Mouse (Mus musculus) gonadal fat pad, adult 2 months (tissue): Measurements from ENCODE around the gene Aldh3b2. TPM values are rescaled to one million over a fixed set of nuclear protein-coding genes. Genes with fewer than 3 reads are reported as not detected.

ENCODE experiments used
- DNase-seq: peaks from one replicate; pipeline ENCODE4 v3.0.0-alpha.2; 2012; ENCODE audit warnings: low read depth
- polyA plus RNA-seq: library from polyadenylated mRNA; depleted of rRNA; stranded (reverse); fragments of >200 nt; gene quantifications from 2 replicates; pipeline ENCODE4 v1.2.3, GENCODE M21; 2012; rRNA removed

Gene Aldh3b2
- polyA plus RNA-seq, 1 experiment = 30.9 TPM

- peak; percentile 87 for DNase-seq
Observed at GRCm38 (mm10) chr19:4012432-4013022, 40.4 kb downstream of the Aldh3b2 start, which contains the start of gene Ndufv1. Gene Ndufv1 (minus strand): TSS chr19:4012806.

GRCm38 (mm10) chr19:4013066-4013465 lies 40.9 kb downstream of the Aldh3b2 start:
- DNase-seq = no peak

- DNase-seq = no peak
Observed at GRCm38 (mm10) chr19:4014802-4015201, 42.7 kb downstream of the Aldh3b2 start.

DNA sequence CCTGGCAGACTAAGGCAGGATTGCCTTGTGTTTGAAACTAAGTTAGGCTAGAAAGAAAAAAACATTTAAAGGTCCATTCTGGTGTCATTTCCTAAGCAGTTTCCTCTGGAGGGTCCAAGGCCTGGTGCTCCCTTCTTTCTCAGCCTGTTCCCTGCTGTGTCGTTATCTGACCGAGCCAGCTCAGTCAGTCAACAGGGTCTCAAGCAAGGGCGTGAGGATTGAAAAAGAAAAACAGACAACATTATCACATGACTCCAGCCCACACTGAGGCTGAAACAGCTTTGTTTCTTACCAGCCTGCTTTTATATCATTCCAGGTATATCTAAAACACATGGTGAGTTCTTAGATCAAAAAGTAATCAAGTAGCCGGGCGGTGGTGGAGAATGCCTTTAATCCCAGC lies 43.5 kb downstream of the Aldh3b2 start:
- DNase-seq = no peak

DNA sequence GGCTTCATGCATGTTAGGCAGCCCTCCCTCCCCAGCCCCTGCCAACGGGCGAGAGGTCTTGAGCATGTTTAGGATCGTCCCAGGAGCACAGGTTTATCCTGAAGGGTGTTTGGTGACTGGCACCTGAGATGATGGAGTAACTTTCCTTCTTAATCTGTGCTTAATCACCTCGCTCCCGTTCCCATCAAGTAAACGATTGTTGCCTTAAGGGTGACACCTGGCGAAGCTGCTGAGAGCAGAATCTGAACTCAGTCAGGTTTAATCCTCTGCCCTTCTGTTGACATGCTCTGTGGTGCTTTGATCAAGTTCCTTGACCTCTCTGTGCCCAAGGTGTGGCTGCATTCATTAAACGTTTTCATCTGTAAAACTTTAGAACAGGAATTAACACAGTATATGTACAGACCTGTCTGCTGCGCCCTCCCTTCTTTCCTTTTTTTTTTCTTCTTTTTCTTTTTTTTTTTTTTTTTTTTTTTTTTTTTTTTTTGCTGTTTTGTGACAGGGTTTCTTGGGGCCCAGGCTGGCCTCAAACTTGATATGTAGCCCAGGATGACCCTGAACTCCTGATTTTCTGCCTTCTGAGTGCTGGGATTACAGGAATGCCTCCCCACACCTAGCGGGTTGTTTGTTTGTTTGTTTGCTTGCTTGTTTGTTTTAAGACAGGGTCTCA lies 45.9 kb downstream of the Aldh3b2 start:
- peak; percentile 72 for DNase-seq

DNA sequence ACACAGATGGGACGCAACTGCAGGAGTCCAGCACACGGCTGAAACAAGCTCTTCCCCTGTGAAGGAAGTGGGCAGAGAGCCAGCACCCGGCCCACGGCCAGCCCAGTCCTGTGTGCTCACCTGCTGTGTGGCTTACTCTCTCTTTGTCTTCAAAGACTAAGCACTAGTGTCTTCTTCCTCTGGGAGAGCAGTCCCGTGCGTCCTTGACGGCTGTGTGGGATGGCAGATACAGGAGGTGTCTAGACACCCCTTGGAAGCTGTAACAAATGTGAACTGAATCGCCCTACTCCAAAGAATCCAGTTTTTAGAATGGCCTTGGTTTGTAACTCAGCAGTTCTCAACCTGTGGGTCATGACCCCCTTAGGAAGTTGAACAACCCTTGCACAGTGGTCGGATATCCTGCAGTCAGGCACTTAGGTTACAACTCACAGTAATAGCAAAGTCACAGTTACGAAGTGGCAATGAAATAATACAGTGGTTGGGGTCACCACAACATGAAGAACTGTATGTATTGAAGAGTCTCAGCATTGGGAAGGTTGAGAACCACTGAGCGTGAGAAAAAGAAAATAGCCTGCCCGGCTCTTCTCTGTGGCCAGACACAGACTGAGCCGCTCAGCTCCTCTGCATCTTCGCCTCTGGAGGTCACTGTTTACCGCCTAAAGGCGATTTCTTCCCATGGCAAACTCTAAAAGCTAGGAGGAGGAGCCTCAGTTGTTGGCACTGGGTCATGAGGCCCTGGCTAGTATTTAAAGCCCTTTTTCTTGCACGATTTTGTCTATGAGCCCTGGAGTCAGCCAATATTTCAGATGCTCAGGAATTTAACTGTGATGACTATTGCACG lies 46.8 kb downstream of the Aldh3b2 start:
- peak; percentile 44 for DNase-seq

GRCm38 (mm10) chr19:4023185-4023584 lies 51.1 kb downstream of the Aldh3b2 start:
- no peak for DNase-seq

DNA sequence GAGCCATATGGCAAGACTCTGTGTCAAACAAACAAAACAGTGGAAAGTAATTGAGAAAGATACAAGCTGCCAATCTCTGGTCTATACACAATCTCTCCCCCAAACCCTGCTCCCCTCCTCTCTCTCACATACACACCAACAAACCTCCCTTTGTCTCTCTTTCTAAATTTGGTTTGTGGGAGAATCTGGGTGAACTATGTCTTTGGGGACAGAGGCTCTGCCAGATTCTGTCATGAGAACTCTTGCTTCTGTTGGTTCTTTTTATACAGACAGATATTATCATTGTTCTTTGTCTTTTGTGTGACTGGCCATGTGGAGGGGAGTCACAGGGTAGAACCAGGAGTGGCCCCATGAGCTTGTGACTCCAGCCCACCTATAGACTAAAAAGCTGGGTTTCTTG lies 55.4 kb downstream of the Aldh3b2 start:
- no peak for DNase-seq

Other genes starting within 250 kb of the Aldh3b2 start
- gene Kmt5b, start 204.9 kb upstream of the Aldh3b2 start, polyA plus RNA-seq = 14.9 and 21.8 TPM in 2 replicates
- gene Chka, start 120.6 kb upstream of the Aldh3b2 start, polyA plus RNA-seq = 53.3 and 55.9 TPM in 2 replicates
- 61.0 and 75.4 TPM in 2 replicates for gene Tcirg1, start 65.2 kb upstream of the Aldh3b2 start, polyA plus RNA-seq
- 225 and 260 TPM in 2 replicates for gene Ndufs8, start 59.6 kb upstream of the Aldh3b2 start, polyA plus RNA-seq
- gene Aldh3b1, start 42.5 kb upstream of the Aldh3b2 start, polyA plus RNA-seq = 9.2 and 12.7 TPM in 2 replicates
- 93.7 TPM in 2 replicates for gene Unc93b1, start 37.1 kb upstream of the Aldh3b2 start, polyA plus RNA-seq
- 0.51 and 0.86 TPM in 2 replicates for gene Aldh3b3, start 13.7 kb upstream of the Aldh3b2 start, polyA plus RNA-seq
- gene Acy3, start 14.2 kb downstream of the Aldh3b2 start, polyA plus RNA-seq = 45.4 and 50.9 TPM in 2 replicates
- gene Tbx10, start 20.4 kb downstream of the Aldh3b2 start, polyA plus RNA-seq = not detected in 2 replicates
- gene Nudt8, start 28.3 kb downstream of the Aldh3b2 start, polyA plus RNA-seq = 10.2 and 19.7 TPM in 2 replicates
- gene Gm49405, start 28.3 kb downstream of the Aldh3b2 start, polyA plus RNA-seq = 1.3 and 1.4 TPM in 2 replicates
- 5.5 and 6.1 TPM in 2 replicates for gene Doc2g, start 31.0 kb downstream of the Aldh3b2 start, polyA plus RNA-seq
- 152 and 165 TPM in 2 replicates for gene Ndufv1, start 40.5 kb downstream of the Aldh3b2 start, polyA plus RNA-seq
- gene Gstp1, start 65.7 kb downstream of the Aldh3b2 start, polyA plus RNA-seq = 787 and 813 TPM in 2 replicates
- 14.7 and 39.9 TPM in 2 replicates for gene Gstp2, start 73.7 kb downstream of the Aldh3b2 start, polyA plus RNA-seq
- 0.93 and 3.0 TPM in 2 replicates for gene Gstp3, start 87.2 kb downstream of the Aldh3b2 start, polyA plus RNA-seq
- gene Cabp2, start 109.2 kb downstream of the Aldh3b2 start, polyA plus RNA-seq = not detected in 2 replicates
- gene Cdk2ap2, start 124.9 kb downstream of the Aldh3b2 start, polyA plus RNA-seq = 162 and 208 TPM in 2 replicates
- gene Pitpnm1, start 127.7 kb downstream of the Aldh3b2 start, polyA plus RNA-seq = 68.4 and 81.9 TPM in 2 replicates
- 99.1 and 121 TPM in 2 replicates for gene Aip, start 153.5 kb downstream of the Aldh3b2 start, polyA plus RNA-seq
- gene Gpr152, start 167.5 kb downstream of the Aldh3b2 start, polyA plus RNA-seq = 0.20 and 0.39 TPM in 2 replicates
- gene Cabp4, start 171.7 kb downstream of the Aldh3b2 start, polyA plus RNA-seq = 0.15 and 0.28 TPM in 2 replicates
- gene Coro1b, start 176.3 kb downstream of the Aldh3b2 start, polyA plus RNA-seq = 251 and 287 TPM in 2 replicates
- 5.8 and 5.9 TPM in 2 replicates for gene Ptprcap, start 181.3 kb downstream of the Aldh3b2 start, polyA plus RNA-seq
- 31.1 and 32.0 TPM in 2 replicates for gene Rps6kb2, start 191.0 kb downstream of the Aldh3b2 start, polyA plus RNA-seq
- 8.4 and 10.0 TPM in 2 replicates for gene Carns1, start 203.2 kb downstream of the Aldh3b2 start, polyA plus RNA-seq
- 3.6 and 4.5 TPM in 2 replicates for gene Tbc1d10c, start 219.0 kb downstream of the Aldh3b2 start, polyA plus RNA-seq
- 570 and 585 TPM in 2 replicates for gene Ppp1ca, start 219.7 kb downstream of the Aldh3b2 start, polyA plus RNA-seq
- 27.3 and 31.9 TPM in 2 replicates for gene Rad9a, start 229.3 kb downstream of the Aldh3b2 start, polyA plus RNA-seq
- gene Clcf1, start 241.9 kb downstream of the Aldh3b2 start, polyA plus RNA-seq = 6.6 and 7.9 TPM in 2 replicates
- 1.2 TPM in 1 of 2 replicates, not detected in the other for gene AC109138.7, start 242.0 kb downstream of the Aldh3b2 start, polyA plus RNA-seq